In genomic region chr7:13034148-13034977, GRCm38 (mm10) we compare ENCODE assay signal across 8 mouse cellular contexts. TPM values are rescaled to one million over a fixed set of nuclear protein-coding genes. Genes with fewer than 3 reads are reported as not detected.
A peak's percentile ranks its signal among the peaks of the same experiment; 100 is the strongest.
DNase-seq lines count a peak whose midpoint lies in the region; ATAC-seq and TF ChIP-seq lines count a peak whose summit lies in the region.

Gene Chmp2a (minus strand): TSS chr7:13034807.

- peaks cover 52% of the 10 kb centered on the region for H3K36me3 ChIP-seq in embryonic facial prominence, embryonic 14.5 days (ENCODE audit: control insufficient read depth, insufficient read depth, low read length)
- peaks cover 62% of the 10 kb centered on the region for H3K36me3 ChIP-seq in limb, embryonic 14.5 days (ENCODE audit: control insufficient read depth, insufficient read depth, low read length)
- H3K36me3 ChIP-seq in midbrain, postnatal 0 days (ENCODE audit: insufficient read depth, low read length): peaks cover 41% of the 10 kb centered on the region

- no peaks in the 10 kb centered on the region for H3K9me3 ChIP-seq in embryonic facial prominence, embryonic 14.5 days (ENCODE audit: control insufficient read depth, low read length)
- H3K9me3 ChIP-seq in limb, embryonic 14.5 days (ENCODE audit: control insufficient read depth, low read length): no peaks in the 10 kb centered on the region
- H3K9me3 ChIP-seq in midbrain, postnatal 0 days (ENCODE audit: low read length): no peaks in the 10 kb centered on the region

- H3K4me2 ChIP-seq in embryonic facial prominence, embryonic 14.5 days (ENCODE audit: low read depth, low read length): peak within 1 kb of the TSS; percentile 93
- H3K4me2 ChIP-seq in limb, embryonic 14.5 days (replicated peaks; ENCODE audit: low read depth, low read length, severe bottlenecking): peak within 1 kb of the TSS; percentile 92
- H3K4me2 ChIP-seq in midbrain, postnatal 0 days (ENCODE audit: low read depth, low read length, poor library complexity, severe bottlenecking): peak within 1 kb of the TSS; percentile 73

- peak within 1 kb of the TSS; percentile 93 for H3K27ac ChIP-seq in embryonic facial prominence, embryonic 14.5 days (replicated peaks; ENCODE audit: low read depth, low read length)
- H3K27ac ChIP-seq in limb, embryonic 14.5 days (replicated peaks; ENCODE audit: low read depth, low read length): peak within 1 kb of the TSS; percentile 87
- peak within 1 kb of the TSS; percentile 80 for H3K27ac ChIP-seq in midbrain, postnatal 0 days (ENCODE audit: low read depth, low read length)

- WGBS in embryonic facial prominence, embryonic 14.5 days: under 1% methylated on average over 32 of the region's 45 CpGs
- WGBS in limb, embryonic 14.5 days: under 1% methylated on average over 42 of the region's 45 CpGs
- under 1% methylated on average over 45 of the region's 45 CpGs for whole genome bisulfite sequencing in midbrain, postnatal 0 days

- no peak for TF ChIP-seq CTCF in midbrain, postnatal 0 days (IDR thresholded peaks at IDR 0.05)

- TF ChIP-seq POLR2A in limb, embryonic 14.5 days (IDR thresholded peaks at IDR 0.05; ENCODE audit: borderline replicate concordance, extremely low read depth, insufficient read depth, insufficient read length): peak; percentile 59; the same call in 1 of the 2 replicates

- peak; percentile 95 for DNase-seq in 3134 (ENCODE audit: extremely low read depth, insufficient read length, low spot score)
- peak; percentile 89 to 94 for DNase-seq in adrenal gland, postnatal 4 days (ENCODE audit: low spot score in 2 of 2)
- peak; percentile 98 for DNase-seq in embryonic facial prominence, embryonic 14.5 days (ENCODE audit: low spot score)
- DNase-seq in heart, adult 8-10 months (ENCODE audit: low spot score): peak; percentile 98
- peak; percentile 98 for DNase-seq in kidney, adult 9 months
- peak; percentile 98 for DNase-seq in limb, embryonic 14.5 days (ENCODE audit: low spot score)
- peak; percentile 98 for DNase-seq in midbrain, postnatal 0 days (ENCODE audit: low spot score)
- DNase-seq in spleen, postnatal 14 days (ENCODE audit: low spot score in 2 of 2): peak; percentile 94

- ATAC-seq in embryonic facial prominence, embryonic 14.5 days (ENCODE audit: low read depth): peak; percentile 84
- peak; percentile 81 for ATAC-seq in limb, embryonic 14.5 days (ENCODE audit: low FRiP score, low read depth)
- ATAC-seq in midbrain, postnatal 0 days (ENCODE audit: low FRiP score): peak; percentile 83

- H3K27me3 ChIP-seq in embryonic facial prominence, embryonic 14.5 days (replicated peaks; ENCODE audit: control insufficient read depth, insufficient read depth, low read length): no peaks in the 10 kb centered on the region
- H3K27me3 ChIP-seq in limb, embryonic 14.5 days (ENCODE audit: control insufficient read depth, insufficient read depth, low read length): no peaks in the 10 kb centered on the region
- H3K27me3 ChIP-seq in midbrain, postnatal 0 days (ENCODE audit: insufficient read depth, low read length): no peaks in the 10 kb centered on the region

- H3K4me3 ChIP-seq in embryonic facial prominence, embryonic 14.5 days (ENCODE audit: low read depth, low read length): peak within 1 kb of the TSS; percentile 54
- peak within 1 kb of the TSS; percentile 59 for H3K4me3 ChIP-seq in limb, embryonic 14.5 days (replicated peaks; ENCODE audit: low read length)
- peak within 1 kb of the TSS; percentile 38 for H3K4me3 ChIP-seq in midbrain, postnatal 0 days (ENCODE audit: low read depth, low read length)

- H3K4me1 ChIP-seq in embryonic facial prominence, embryonic 14.5 days (ENCODE audit: control insufficient read depth, insufficient read depth, low read length): peaks cover 26% of the 10 kb centered on the region
- peaks cover 19% of the 10 kb centered on the region for H3K4me1 ChIP-seq in limb, embryonic 14.5 days (ENCODE audit: control insufficient read depth, insufficient read depth, low read length)
- peaks cover 14% of the 10 kb centered on the region for H3K4me1 ChIP-seq in midbrain, postnatal 0 days (ENCODE audit: insufficient read depth, low read length)

- H3K9ac ChIP-seq in embryonic facial prominence, embryonic 14.5 days (ENCODE audit: low read depth, low read length): peak within 1 kb of the TSS; percentile 78
- peak within 1 kb of the TSS; percentile 80 for H3K9ac ChIP-seq in limb, embryonic 14.5 days (ENCODE audit: low read depth, low read length, severe bottlenecking)
- H3K9ac ChIP-seq in midbrain, postnatal 0 days (replicated peaks; ENCODE audit: low read length, poor library complexity, severe bottlenecking): peak within 1 kb of the TSS; percentile 66

RNA-seq across cellular contexts. Expression of gene Chmp2a, which starts in this region (rescaled TPM):
- 100 to 1,000 TPM; 181 to 189 TPM for total RNA-seq in adrenal gland, postnatal 4 days (2021)
- 162 and 169 TPM in 2 replicates for polyA plus RNA-seq in embryonic facial prominence, embryonic 14.5 days (2014; fragmentation: Nextera tagmentation; extraction: Ambion mirVana)
- total RNA-seq in heart, adult 8-10 months (2022): 100 to 1,000 TPM; 142 to 153 (median 147) TPM
- 97.3 and 151 TPM in 2 replicates for polyA plus RNA-seq in limb, embryonic 14.5 days (2012; rRNA removed)
- polyA plus RNA-seq in limb, embryonic 14.5 days (2014; fragmentation: Nextera tagmentation; extraction: Ambion mirVana): 164 TPM in 2 replicates
- total RNA-seq in midbrain, postnatal 0 days (2014; rRNA removed): 67.6 and 114 TPM in 2 replicates
- 198 and 205 TPM in 2 replicates for polyA plus RNA-seq in midbrain, postnatal 0 days (2015; fragmentation: Nextera tagmentation; extraction: Ambion mirVana)

Comparison
In these comparisons a context has a peak if more than half of its experiments do, and no peak if none do; other contexts are left out.
1. Peak in every context shown above with its lines: DNase-seq, ATAC-seq, H3K4me3 ChIP-seq and H3K27ac ChIP-seq.